Mouse (Mus musculus): ENCODE measurements at regions not wholly inside any gene's neighbourhood (a gene's known extent, or its start where the extent isn't known, plus 50 kb on each side); places are given as distances from the start of the nearest gene placed in this dataset.
"Not testable (repeated sequence)": the region's sequence is repeated elsewhere in the genome, so short reads cannot be mapped to it uniquely, and the experiment has no call there.

DNA sequence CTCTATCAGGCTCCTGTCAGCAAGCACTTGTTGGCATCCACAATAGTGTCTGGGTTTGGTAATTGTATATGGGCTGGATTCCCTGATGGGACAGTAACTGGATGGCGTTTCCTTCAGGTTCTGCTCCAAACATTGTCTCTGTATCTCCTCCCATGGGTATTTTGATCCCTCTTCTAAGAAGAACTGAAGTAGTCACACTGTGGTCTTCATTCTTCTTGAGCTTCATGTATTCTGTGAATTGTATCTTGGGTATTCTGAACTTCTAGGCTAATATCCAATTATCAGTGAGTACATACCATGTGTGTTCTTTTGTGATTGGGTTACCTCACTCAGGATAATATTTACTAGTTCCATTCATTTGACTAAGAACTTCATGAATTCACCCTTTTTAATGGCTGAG lies 119.2 kb upstream of the Gm21119 start:
- H3K27ac ChIP-seq; DNase-seq (ENCODE audit: low spot score); H3K27me3 ChIP-seq (ENCODE audit: low read depth, poor library complexity, severe bottlenecking); H3K4me3 ChIP-seq; H3K9me3 ChIP-seq (replicated peaks); H3K4me1 ChIP-seq; H3K36me3 ChIP-seq: not testable (repeated sequence)
- WGBS, result no CpG with 5 or more reads among the region's 1 CpGs

DNA sequence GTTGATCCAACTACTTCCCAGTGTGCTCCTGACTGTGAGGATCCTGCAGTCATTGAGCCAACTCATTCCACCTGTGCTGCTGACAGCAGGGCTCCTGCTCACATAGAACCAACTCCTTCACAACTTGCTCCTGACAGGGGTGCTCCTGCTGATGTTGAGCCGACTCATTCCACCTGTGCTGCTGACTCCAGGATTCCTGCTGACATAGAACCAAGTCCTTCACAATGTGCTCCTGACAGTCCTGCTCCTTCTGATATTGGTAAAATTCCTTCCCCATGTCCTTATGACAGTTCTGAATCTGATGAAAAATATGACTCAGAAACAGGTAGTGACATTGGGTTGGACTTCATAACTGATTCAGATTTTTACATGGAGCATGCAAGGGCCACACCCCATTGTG lies 100.8 kb upstream of the Gm21119 start:
- not testable (repeated sequence) for H3K27ac ChIP-seq; DNase-seq (ENCODE audit: low spot score); H3K9me3 ChIP-seq (replicated peaks); H3K27me3 ChIP-seq (ENCODE audit: low read depth, poor library complexity, severe bottlenecking); H3K4me1 ChIP-seq; H3K36me3 ChIP-seq; H3K4me3 ChIP-seq
- 89% methylated on average over 1 of the region's 1 CpGs for WGBS

DNA sequence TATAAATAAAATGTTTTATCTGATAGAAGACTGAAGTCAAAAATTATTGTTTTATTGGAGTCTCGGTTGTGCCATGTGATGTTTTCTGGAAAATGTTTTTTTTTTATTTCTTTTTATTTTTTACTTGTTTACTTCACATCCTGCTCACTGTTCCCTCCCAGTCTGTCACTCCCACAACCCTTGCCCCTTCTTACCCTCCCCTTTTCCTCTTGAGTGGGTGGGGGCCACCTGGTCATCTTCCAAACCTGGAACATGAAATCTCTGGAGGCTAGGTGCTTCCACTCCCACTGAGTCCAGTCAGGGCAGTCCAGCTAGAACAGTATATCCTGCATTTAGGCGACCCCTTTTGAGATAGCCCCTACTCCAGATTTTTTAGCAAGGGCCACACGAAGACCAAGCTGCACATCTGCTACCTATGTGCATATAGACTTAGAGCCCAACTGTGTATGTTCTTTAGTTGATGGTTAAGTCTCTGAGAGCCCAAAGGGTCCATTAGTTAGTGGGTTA lies 98.3 kb upstream of the Gm21119 start:
- not testable (repeated sequence) for H3K27me3 ChIP-seq (ENCODE audit: low read depth, poor library complexity, severe bottlenecking); H3K27ac ChIP-seq; H3K9me3 ChIP-seq (replicated peaks); H3K36me3 ChIP-seq; DNase-seq (ENCODE audit: low spot score); H3K4me3 ChIP-seq; H3K4me1 ChIP-seq
- WGBS, result 77% methylated on average over 3 of the region's 3 CpGs

DNA sequence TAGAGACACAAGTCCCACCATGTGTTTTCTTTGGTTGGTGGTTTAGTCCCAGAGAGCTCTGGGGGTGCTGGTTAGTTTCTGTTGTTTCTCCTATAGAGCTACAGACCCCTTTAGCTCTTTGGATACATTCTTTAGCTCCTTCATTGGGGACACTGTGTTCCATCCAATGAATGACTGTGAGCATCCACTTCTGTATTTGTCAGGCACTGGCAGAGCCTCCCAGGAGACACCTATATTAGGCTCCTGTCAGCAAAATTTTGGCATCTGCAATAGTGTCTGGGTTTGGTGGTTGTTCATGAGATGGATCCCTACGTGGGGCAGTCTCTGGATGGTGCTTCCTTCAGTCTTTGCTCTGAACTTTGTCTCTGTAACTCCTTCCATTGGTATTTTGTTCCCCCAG lies 97.2 kb upstream of the Gm21119 start:
- H3K4me1 ChIP-seq; H3K27ac ChIP-seq; H3K9me3 ChIP-seq (replicated peaks); H3K4me3 ChIP-seq; DNase-seq (ENCODE audit: low spot score); H3K36me3 ChIP-seq; H3K27me3 ChIP-seq (ENCODE audit: low read depth, poor library complexity, severe bottlenecking): not testable (repeated sequence)
- 47% methylated on average over 1 of the region's 1 CpGs for WGBS

DNA sequence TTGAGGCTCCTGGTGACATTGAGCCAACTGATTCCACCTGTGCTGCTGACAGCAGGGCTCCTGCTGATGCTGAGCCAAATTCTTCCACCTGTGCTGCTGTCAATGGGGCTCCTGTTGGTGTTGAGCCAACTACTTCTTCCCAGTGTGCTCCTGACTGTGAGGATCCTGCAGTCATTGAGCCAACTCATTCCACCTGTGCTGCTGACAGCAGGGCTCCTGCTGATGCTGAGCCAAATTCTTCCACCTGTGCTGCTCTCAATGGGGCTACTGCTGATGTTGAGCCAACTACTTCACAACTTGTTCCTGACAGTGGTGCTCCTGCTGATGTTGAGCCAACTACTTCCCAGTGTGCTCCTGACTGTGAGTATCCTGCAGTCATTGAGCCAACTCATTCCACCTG lies 90.2 kb upstream of the Gm21119 start:
- not testable (repeated sequence) for DNase-seq (ENCODE audit: low spot score); H3K4me3 ChIP-seq; H3K4me1 ChIP-seq; H3K27ac ChIP-seq; H3K36me3 ChIP-seq; H3K27me3 ChIP-seq (ENCODE audit: low read depth, poor library complexity, severe bottlenecking); H3K9me3 ChIP-seq (replicated peaks)

DNA sequence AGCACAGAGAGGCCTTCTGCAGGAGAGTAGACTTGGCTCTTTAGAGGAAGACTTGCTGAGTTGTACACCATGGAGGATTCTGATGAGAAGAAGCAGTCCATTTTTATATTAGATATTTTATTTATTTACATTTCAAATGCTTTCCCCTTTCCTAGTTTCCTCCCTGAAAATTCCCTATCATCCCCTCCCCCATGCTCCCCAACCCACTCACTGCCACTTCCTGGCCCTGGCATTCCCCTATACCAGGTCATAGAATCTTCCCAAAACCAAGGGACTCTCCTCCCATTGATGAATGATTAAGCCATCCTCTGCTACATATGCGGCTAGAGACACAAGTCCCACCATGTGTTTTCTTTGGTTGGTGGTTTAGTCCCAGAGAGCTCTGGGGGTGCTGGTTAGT lies 85.7 kb upstream of the Gm21119 start:
- no CpG with 5 or more reads among the region's 1 CpGs for WGBS
- not testable (repeated sequence) for H3K27ac ChIP-seq

DNA sequence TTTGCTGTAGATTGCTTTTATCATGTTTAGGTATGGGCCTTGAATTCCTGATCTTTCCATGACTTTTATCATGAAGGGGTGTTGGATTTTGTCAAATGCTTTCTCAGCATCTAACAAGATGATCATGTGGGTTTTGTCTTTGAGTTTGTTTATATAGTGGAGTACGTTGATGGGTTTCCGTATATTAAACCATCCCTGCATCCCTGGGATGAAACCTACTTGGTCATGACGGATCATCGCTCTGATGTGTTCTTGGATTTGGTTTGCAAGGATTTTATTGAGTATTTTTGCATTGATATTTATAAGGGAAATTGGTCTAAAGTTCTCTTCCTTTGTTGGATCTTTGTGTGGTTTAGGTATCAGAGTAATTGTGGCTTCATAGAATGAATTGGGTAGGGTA lies 75.7 kb upstream of the Gm21119 start:
- H3K9me3 ChIP-seq (replicated peaks); H3K4me3 ChIP-seq; DNase-seq (ENCODE audit: low spot score); H3K36me3 ChIP-seq; H3K27me3 ChIP-seq (ENCODE audit: low read depth, poor library complexity, severe bottlenecking); H3K4me1 ChIP-seq; H3K27ac ChIP-seq: not testable (repeated sequence)
- 96% methylated on average over 4 of the region's 4 CpGs for WGBS

More for the DNA sequence above, 85.7 kb upstream of the Gm21119 start:
- DNase-seq (ENCODE audit: low spot score); H3K9me3 ChIP-seq (replicated peaks); H3K36me3 ChIP-seq; H3K27me3 ChIP-seq (ENCODE audit: low read depth, poor library complexity, severe bottlenecking); H3K4me3 ChIP-seq; H3K4me1 ChIP-seq: not testable (repeated sequence)

DNA sequence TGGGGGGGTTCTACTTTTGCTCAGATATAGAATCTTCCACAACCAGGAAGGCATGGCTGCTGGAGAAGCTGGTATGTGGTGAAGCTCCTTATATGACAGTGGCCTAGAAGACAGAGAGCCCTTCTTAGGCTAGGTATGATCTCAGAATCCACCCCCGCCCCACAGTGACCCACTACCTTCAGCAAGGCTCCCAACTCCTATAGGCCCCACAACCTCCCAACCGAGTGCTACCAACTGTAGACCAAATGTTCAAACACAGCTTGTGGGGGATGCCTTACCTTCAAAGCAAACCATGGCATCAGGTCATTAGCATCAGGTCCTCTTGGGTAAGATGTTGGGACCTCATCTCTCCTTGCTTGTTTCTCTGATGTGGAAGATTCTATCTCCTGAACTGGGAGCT lies 70.6 kb upstream of the Gm21119 start:
- 86% methylated on average over 2 of the region's 2 CpGs for WGBS
- not testable (repeated sequence) for H3K36me3 ChIP-seq; DNase-seq (ENCODE audit: low spot score); H3K4me3 ChIP-seq; H3K4me1 ChIP-seq; H3K27me3 ChIP-seq (ENCODE audit: low read depth, poor library complexity, severe bottlenecking); H3K9me3 ChIP-seq (replicated peaks); H3K27ac ChIP-seq

DNA sequence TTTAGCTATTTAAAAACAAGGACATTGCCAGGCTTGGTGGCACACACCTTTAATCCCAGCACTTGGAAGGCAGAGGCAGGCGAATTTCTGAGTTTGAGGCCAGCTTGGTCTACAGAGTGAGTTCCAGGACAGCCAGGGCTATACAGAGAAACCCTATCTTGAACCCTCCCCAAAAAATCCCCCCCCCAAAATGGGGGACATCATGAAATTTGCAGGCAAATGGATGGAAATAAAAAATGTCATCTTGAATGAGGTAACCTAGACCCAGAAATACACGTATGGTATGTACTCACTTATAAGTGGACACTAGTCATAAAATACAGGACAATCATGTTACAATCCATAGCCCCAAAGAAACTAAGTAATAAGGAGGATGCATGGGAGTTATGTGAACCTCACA lies 69.4 kb upstream of the Gm21119 start:
- not testable (repeated sequence) for DNase-seq (ENCODE audit: low spot score); H3K9me3 ChIP-seq (replicated peaks); H3K27me3 ChIP-seq (ENCODE audit: low read depth, poor library complexity, severe bottlenecking); H3K4me1 ChIP-seq; H3K27ac ChIP-seq; H3K4me3 ChIP-seq; H3K36me3 ChIP-seq
- WGBS, result 39% methylated on average over 2 of the region's 2 CpGs

DNA sequence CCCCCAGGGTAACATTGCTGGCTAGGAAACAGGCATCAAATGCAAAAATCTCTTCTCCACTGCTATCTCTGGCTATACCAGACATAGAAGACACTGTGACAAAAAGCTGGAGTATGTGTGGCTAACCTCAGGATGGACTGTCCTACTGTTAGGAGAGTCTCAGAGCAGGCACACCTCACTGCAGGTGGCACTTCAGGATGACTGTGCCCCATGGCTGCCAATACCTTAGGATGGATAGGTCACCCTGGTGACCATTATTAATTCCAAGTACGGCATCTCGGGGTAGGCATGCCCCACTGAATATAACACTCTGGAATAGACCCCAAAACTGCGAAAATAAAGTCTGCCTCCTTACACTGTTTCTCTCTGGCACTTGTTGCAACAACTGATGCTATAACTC lies 68.3 kb upstream of the Gm21119 start:
- DNase-seq (ENCODE audit: low spot score), result not testable (repeated sequence)
- 80% methylated on average over 2 of the region's 3 CpGs for WGBS

DNA sequence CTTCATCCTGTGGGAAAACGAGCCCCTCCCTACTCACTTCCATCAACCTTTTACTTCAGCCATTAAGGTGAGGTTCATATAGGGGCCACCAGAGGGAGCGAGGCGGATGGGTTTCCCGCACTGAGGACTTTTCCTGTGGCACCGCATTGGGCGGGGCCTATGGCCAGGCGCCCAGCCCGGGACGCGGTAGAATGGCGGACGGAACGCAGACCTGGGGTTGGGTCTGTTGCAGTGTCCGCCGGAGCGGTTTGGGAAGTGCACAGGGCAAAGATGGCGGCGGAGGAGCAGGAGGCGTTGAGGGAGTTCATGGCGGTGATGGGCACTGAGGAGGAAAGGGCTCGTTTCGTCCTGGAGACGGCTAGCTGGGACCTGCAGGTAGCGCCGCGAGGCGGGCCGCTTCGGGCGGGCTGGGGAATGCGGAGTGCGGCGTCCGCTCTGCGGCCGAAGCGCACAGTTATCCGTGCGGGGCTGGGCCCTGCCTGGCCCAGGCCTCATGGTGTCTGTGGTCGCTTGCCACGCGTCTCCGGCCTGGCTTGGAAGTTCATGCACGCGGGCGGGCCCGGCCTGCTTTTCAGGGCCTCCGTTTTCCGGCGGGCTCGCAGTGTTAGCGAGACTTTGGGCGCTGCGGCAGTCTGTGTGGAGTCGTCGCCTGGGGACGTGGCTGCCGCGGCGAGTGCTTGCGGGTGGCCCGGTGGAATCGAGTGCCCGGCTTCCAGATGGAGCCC lies 64.5 kb upstream of the Gm21119 start:
- peak; percentile 55 for DNase-seq (ENCODE audit: low spot score)
- H3K27ac ChIP-seq, result peak overlapping the region; percentile 91
- H3K4me3 ChIP-seq, result peak overlapping the region; percentile 60
- 9% methylated on average over 63 of the region's 64 CpGs for WGBS
- not testable (repeated sequence) for H3K27me3 ChIP-seq (ENCODE audit: low read depth, poor library complexity, severe bottlenecking); H3K36me3 ChIP-seq; H3K4me1 ChIP-seq; H3K9me3 ChIP-seq (replicated peaks)

More for the DNA sequence above, 68.3 kb upstream of the Gm21119 start:
- not testable (repeated sequence) for H3K27ac ChIP-seq; H3K27me3 ChIP-seq (ENCODE audit: low read depth, poor library complexity, severe bottlenecking); H3K4me3 ChIP-seq; H3K9me3 ChIP-seq (replicated peaks); H3K4me1 ChIP-seq; H3K36me3 ChIP-seq

DNA sequence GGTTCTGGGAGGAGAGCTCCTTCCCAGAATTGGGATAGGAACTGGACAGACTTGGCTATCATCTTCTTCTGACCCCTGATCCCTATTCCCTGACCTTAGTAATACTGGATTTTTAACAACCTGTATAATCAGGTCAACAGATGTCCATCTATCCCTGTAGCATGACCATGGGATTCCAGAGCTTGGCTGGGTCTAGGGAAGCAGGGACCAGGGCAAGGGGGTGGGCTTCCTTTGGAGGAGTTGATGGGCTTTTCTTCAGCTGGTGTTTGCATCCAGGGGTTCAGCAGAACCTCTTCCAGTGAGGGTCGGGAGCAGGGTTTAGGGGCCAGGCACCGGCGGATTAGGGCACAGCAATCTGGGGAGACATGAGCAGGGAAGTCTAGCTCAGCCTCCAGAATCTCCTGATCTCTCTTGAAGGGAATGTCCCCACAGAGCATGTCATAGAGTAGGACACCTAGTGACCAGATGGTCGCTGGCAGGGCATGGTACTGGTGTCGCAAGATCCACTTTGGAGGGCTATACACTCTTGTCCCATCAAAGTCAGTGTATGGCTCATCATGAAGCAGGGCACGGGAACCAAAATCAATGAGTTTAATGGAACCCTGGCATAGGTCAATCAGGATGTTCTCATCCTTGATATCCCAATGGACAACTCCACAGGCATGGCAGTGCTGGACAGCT lies 58.1 kb upstream of the Gm21119 start:
- not testable (repeated sequence) for H3K4me1 ChIP-seq; H3K9me3 ChIP-seq (replicated peaks); H3K27me3 ChIP-seq (ENCODE audit: low read depth, poor library complexity, severe bottlenecking); H3K4me3 ChIP-seq; H3K27ac ChIP-seq; DNase-seq (ENCODE audit: low spot score)
- H3K36me3 ChIP-seq, result peaks cover 11% of the 10 kb centered on the region
- WGBS, result no CpG with 5 or more reads among the region's 6 CpGs

DNA sequence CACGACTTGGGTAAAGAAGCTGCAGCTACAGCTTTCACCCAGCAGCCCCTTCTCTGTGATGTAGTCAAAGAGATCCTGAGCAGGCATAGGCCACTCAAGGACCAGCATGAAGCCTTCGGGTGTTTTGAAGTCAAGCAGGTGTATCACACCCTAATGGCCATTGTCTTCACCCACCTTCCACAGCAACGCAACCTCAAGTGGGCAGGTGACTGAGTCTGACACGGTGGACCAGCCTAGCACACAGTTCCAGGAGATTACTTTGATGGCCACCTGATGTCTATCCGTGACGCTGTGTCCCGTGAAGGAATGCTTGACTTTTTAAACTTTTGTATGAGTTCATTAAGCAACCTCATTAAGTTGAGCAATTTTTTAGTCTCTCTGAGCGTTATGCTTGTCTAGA lies 57.5 kb upstream of the Gm21119 start:
- peak; percentile 24 for DNase-seq (ENCODE audit: low spot score)
- H3K27me3 ChIP-seq (ENCODE audit: low read depth, poor library complexity, severe bottlenecking); H3K9me3 ChIP-seq (replicated peaks); H3K27ac ChIP-seq; H3K4me3 ChIP-seq; H3K4me1 ChIP-seq: not testable (repeated sequence)
- peaks cover 11% of the 10 kb centered on the region for H3K36me3 ChIP-seq
- WGBS, result 83% methylated on average over 7 of the region's 8 CpGs

DNA sequence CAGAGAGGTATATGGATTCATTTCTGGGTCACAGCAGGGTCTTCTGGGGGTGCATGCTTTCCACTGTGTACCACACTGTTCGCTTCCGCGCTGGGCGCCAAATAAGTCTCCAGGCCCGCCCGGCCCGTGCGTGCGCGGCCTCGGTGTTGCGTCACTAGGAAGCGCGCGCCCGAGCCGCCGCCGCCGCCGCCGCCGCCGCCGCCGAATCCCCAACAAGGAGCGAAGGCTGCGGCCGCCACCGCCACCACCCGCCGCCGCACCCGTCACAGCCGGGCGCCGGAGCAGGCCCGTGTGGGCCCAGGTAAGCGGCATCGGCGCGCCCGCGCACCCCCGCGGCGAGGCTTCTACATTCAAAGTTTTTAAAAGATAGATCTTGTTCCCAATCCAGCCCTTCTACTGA lies 57.1 kb upstream of the Gm21119 start:
- H3K4me1 ChIP-seq; H3K27me3 ChIP-seq (ENCODE audit: low read depth, poor library complexity, severe bottlenecking); H3K9me3 ChIP-seq (replicated peaks); H3K27ac ChIP-seq; DNase-seq (ENCODE audit: low spot score): not testable (repeated sequence)
- Histone ChIP-seq H3K36me3 (peaks cover 11% of the 10 kb centered on the region), H3K4me3 (peak overlapping the region; percentile 37)
- 72% methylated on average over 47 of the region's 47 CpGs for WGBS
